Mouse (Mus musculus) thymus, adult 2 months (tissue): ENCODE measurements at regions not wholly inside any gene's neighbourhood (a gene's known extent, or its start where the extent isn't known, plus 50 kb on each side); places are given as distances from the start of the nearest gene placed in this dataset.

Experiments
- CTCF ChIP-seq: fragments of 200-500 bp; IDR thresholded peaks from 2 replicates; pipeline ENCODE4 v1.5.1; 2012; ENCODE audit warnings: mild to moderate bottlenecking, control low read depth, low read length, moderate library complexity, borderline replicate concordance; ENCODE audit not compliant: control insufficient read depth, poor library complexity, insufficient read depth; ENCODE audit errors: extremely low read depth
- POLR2A ChIP-seq: fragments of 200-500 bp; IDR thresholded peaks from 2 replicates; pipeline ENCODE4 v1.6.1; 2012; ENCODE audit warnings: mild to moderate bottlenecking, low read length, control low read depth, moderate library complexity; ENCODE audit not compliant: control insufficient read depth, poor library complexity, insufficient read depth; ENCODE audit errors: extremely low read depth

DNA sequence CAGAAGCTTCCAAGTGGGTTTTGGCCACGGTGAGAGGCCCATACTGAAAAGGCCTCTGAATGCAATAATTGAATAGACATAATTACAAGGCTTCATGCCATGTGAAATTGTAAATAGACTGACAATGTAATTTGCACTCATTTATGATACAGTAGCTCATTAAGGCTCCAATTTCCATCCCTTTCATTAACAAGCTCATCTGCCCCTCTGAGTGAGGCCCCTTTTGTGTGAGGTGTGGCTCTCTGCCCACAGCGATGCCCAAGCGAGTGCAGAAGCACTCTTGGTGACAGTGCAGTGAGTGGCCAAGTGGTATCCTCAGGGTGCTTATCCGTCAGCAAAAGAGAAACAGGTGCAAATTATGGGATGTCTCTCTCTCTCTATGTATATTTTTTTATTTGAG is 415.2 kb downstream of the Tmem132b start:
- TF ChIP-seq CTCF = no peak
- TF ChIP-seq POLR2A = no peak
